Mouse (Mus musculus) kidney, adult 2 months (tissue): Measurements from ENCODE around the gene Tmem19. TPM values are rescaled to one million over a fixed set of nuclear protein-coding genes. Genes with fewer than 3 reads are reported as not detected.
A peak's percentile ranks its signal among the peaks of the same experiment; 100 is the strongest.

ENCODE experiments used
- DNase-seq: peaks from one replicate; pipeline ENCODE4 v3.0.0; 2021
- H3K27ac ChIP-seq: fragments of 200-500 bp; 2 replicates; pipeline ENCODE4 v1.5.1; 2012; ENCODE audit warnings: low read depth, low read length, control low read depth, inconsistent platforms; ENCODE audit not compliant: insufficient read depth
- H3K27me3 ChIP-seq: fragments of 200-500 bp; replicated peaks from 2 replicates; pipeline ENCODE4 v1.6.1; 2012; ENCODE audit warnings: mild to moderate bottlenecking, moderate library complexity, low read length, inconsistent platforms; ENCODE audit not compliant: control insufficient read depth, insufficient read depth
- H3K36me3 ChIP-seq: fragments of 200-500 bp; 2 replicates; pipeline ENCODE4 v1.6.1; 2012; ENCODE audit warnings: mild to moderate bottlenecking, moderate library complexity, low read length, inconsistent platforms; ENCODE audit not compliant: control insufficient read depth, insufficient read depth
- H3K4me1 ChIP-seq: fragments of 200-500 bp; 2 replicates; pipeline ENCODE4 v1.6.1; 2011; ENCODE audit warnings: low read length; ENCODE audit not compliant: control insufficient read depth, insufficient read depth
- H3K4me3 ChIP-seq: fragments of 200-500 bp; 2 replicates; pipeline ENCODE4 v1.5.1; 2011; ENCODE audit warnings: mild to moderate bottlenecking, low read depth, low read length, control low read depth; ENCODE audit not compliant: insufficient read depth
- CTCF ChIP-seq: fragments of 200-500 bp; conservative IDR thresholded peaks from 2 replicates; pipeline ENCODE4 v1.5.1; 2011; ENCODE audit warnings: low read depth, mild to moderate bottlenecking, control low read depth, low read length, moderate library complexity, mixed read lengths; ENCODE audit not compliant: insufficient read depth, insufficient read length
- POLR2A ChIP-seq: fragments of 200-500 bp; IDR thresholded peaks from one replicate; pipeline ENCODE4 v1.6.1; 2011; ENCODE audit warnings: low read depth, low read length, control low read depth
- WGBS: fragments of 180-500 bp; shearing (Covaris S2); methylation state at CpG from one replicate; pipeline ENCODE4 v1.1.7; 2018; 5-methylcytosine and 5-hydroxymethylcytosine counted together
- polyA plus RNA-seq: library from polyadenylated mRNA; depleted of rRNA; stranded (reverse); fragments of >200 nt; gene quantifications from 2 replicates; pipeline ENCODE4 v1.2.3, GENCODE M21; 2012

Gene Tmem19
- polyA plus RNA-seq, 1 experiment, result 84.0 TPM

- H3K27me3 ChIP-seq, result no peaks in the 10 kb centered on the region
- peaks cover 2% of the 10 kb centered on the region for H3K4me1 ChIP-seq
- DNase-seq, result peak; percentile 99
- H3K4me3 ChIP-seq, result peak within 1 kb of the TSS; percentile 92
- TF ChIP-seq CTCF, result peak; percentile 63
- TF ChIP-seq POLR2A, result peak; percentile 56
- peak within 1 kb of the TSS; percentile 92 for H3K27ac ChIP-seq
- peaks cover 2% of the 10 kb centered on the region; the same call in 1 of the 2 replicates for H3K36me3 ChIP-seq
- whole genome bisulfite sequencing, result under 1% methylated on average over 65 of the region's 65 CpGs
Observed at GRCm38 (mm10) chr10:115384221-115385017, 22.1 kb upstream of the Tmem19 start, which contains the start of the genes Thap2 and Zfc3h1. Gene Thap2, minus strand, starts transcription at chr10:115384443. Gene Zfc3h1, plus strand, starts transcription at chr10:115384959.

GRCm38 (mm10) chr10:115383644-115384220 lies 21.4 kb upstream of the Tmem19 start:
- Histone ChIP-seq H3K27me3 (no peaks in the 10 kb centered on the region), H3K4me1 (peaks cover 2% of the 10 kb centered on the region), H3K27ac (peak overlapping the region; percentile 82), H3K4me3 (peak overlapping the region; percentile 79), H3K36me3 (no peaks in the 10 kb centered on the region)
- 1% methylated on average over 15 of the region's 15 CpGs for WGBS
- TF ChIP-seq CTCF (no peak), POLR2A (no peak)
- peak; percentile 18 for DNase-seq

- Histone ChIP-seq H3K36me3 (no peaks in the 10 kb centered on the region), H3K27ac (no peak overlapping the region), H3K4me1 (peaks cover 2% of the 10 kb centered on the region), H3K4me3 (no peak overlapping the region), H3K27me3 (no peaks in the 10 kb centered on the region)
- TF ChIP-seq CTCF (no peak), POLR2A (no peak)
- 26% methylated on average over 12 of the region's 12 CpGs for WGBS
- peak; percentile 28 for DNase-seq
Observed at GRCm38 (mm10) chr10:115382846-115383643, 20.7 kb upstream of the Tmem19 start.

GRCm38 (mm10) chr10:115381506-115382084 lies 19.3 kb upstream of the Tmem19 start:
- Histone ChIP-seq H3K36me3 (no peaks in the 10 kb centered on the region), H3K4me3 (no peak overlapping the region), H3K4me1 (no peaks in the 10 kb centered on the region; the same call in none of the 2 replicates), H3K27me3 (no peaks in the 10 kb centered on the region), H3K27ac (no peak overlapping the region)
- WGBS, result 87% methylated on average over 2 of the region's 2 CpGs
- DNase-seq, result no peak
- TF ChIP-seq POLR2A, result no peak
- no peak for TF ChIP-seq CTCF

GRCm38 (mm10) chr10:115363151-115363550 lies 850 bp upstream of the Tmem19 start:
- DNase-seq, result no peak
- Histone ChIP-seq H3K4me1 (peaks cover 5% of the 10 kb centered on the region; the same call in 1 of the 2 replicates), H3K27me3 (no peaks in the 10 kb centered on the region), H3K36me3 (no peaks in the 10 kb centered on the region), H3K27ac (peak overlapping the region; percentile 96; the same call in 1 of the 2 replicates), H3K4me3 (no peak overlapping the region)
- WGBS, result 88% methylated on average over 4 of the region's 4 CpGs
- no peak for TF ChIP-seq CTCF
- TF ChIP-seq POLR2A, result no peak

- 3% methylated on average over 9 of the region's 9 CpGs for WGBS
- Histone ChIP-seq H3K27me3 (no peaks in the 10 kb centered on the region), H3K4me1 (peaks cover 5% of the 10 kb centered on the region; the same call in 1 of the 2 replicates), H3K4me3 (peak overlapping the region; percentile 51), H3K27ac (peak overlapping the region; percentile 96), H3K36me3 (no peaks in the 10 kb centered on the region)
- TF ChIP-seq POLR2A (no peak), CTCF (no peak)
- DNase-seq, result no peak
Observed at GRCm38 (mm10) chr10:115362623-115362964, 293 bp upstream of the Tmem19 start.
